Mouse (Mus musculus) CD4-positive, CD25-positive, alpha-beta regulatory T cell, adult 4 months (primary cell): ENCODE measurements around the gene Elp5. TPM values are rescaled to one million over a fixed set of nuclear protein-coding genes. Genes with fewer than 3 reads are reported as not detected.
"Not testable (repeated sequence)": the region's sequence is repeated elsewhere in the genome, so short reads cannot be mapped to it uniquely, and the experiment has no call there.

Experiments used
- ATAC-seq: one replicate; pipeline ENCODE4 v1.8.0; 2017
- polyA plus RNA-seq, 2 experiments: library from polyadenylated mRNA; unstranded; fragments of 100-300 nt; shearing (Covaris generic); gene quantifications; one replicate each; pipeline ENCODE4 v1.2.1; 2017

The Elp5 gene
- polyA plus RNA-seq, 2 experiments from 2014 or later: 69.7 to 79.3 TPM

DNA sequence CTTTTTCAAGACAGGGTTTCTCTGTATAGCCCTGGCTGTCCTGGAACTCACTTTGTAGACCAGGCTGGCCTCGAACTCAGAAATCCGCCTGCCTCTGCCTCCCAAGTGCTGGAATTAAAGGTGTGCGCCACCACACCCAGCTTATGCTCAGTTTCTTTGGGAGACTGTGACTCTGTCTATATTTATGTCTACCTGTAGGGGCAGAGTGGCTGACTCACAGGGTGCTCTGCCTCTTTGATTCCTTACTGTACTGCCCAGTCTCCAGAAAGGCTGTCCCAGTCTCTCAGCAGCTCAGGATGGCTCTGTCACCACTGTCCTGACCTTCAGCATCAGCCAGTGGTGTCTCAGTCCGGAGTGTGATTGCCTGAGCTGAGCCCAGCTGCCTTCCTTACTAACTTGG lies 26.7 kb downstream of the Elp5 start:
- ATAC-seq: not testable (repeated sequence)

GRCm38 (mm10) chr11:69953267-69953915 lies 28.9 kb downstream of the Elp5 start:
- ATAC-seq: no peak

GRCm38 (mm10) chr11:69952274-69952673 lies 30.0 kb downstream of the Elp5 start:
- no peak for ATAC-seq

DNA sequence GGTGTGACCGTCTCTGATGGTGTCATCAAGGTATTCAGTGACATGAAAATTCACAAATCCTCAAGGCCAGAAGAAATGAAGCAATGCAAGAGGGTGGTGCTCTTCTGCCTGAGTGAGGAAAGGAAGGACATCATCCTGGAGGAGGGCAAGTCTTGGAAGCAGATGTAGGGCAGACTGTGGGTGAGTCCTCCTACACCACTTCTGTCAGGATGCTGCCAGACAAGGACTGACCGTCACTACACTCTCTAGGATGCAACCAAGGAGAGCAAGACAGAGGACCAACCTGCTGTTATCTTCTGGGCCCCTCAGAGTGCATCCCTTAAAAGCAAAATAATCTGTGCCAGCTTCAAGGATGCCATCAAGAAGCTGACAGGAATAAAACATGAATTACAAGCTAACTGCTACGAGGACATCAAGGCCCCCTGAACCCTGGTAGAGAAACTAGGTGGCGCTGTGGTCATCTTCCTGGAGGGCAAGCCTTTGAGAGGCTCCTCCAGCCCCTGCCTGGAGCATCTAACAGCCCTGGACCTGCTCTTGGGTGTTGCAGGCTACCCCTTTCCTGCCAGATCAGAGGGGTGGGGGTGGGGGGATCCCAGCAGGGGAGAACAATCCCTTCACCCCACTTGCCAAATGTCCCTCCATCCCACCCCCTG lies 31.4 kb downstream of the Elp5 start:
- ATAC-seq: no peak

- ATAC-seq: peak; percentile 75
Measured at GRCm38 (mm10) chr11:69948763-69949150, 33.6 kb downstream of the Elp5 start.

- ATAC-seq: peak; percentile 87
Measured at GRCm38 (mm10) chr11:69948066-69948762, 34.1 kb downstream of the Elp5 start, which contains the start of gene Slc2a4. Gene Slc2a4, minus strand, starts transcription at chr11:69948188.

GRCm38 (mm10) chr11:69947337-69948065 lies 34.8 kb downstream of the Elp5 start:
- no peak for ATAC-seq

GRCm38 (mm10) chr11:69945997-69946891 lies 36.1 kb downstream of the Elp5 start:
- no peak for ATAC-seq

GRCm38 (mm10) chr11:69945216-69945615 lies 37.1 kb downstream of the Elp5 start:
- ATAC-seq: no peak

DNA sequence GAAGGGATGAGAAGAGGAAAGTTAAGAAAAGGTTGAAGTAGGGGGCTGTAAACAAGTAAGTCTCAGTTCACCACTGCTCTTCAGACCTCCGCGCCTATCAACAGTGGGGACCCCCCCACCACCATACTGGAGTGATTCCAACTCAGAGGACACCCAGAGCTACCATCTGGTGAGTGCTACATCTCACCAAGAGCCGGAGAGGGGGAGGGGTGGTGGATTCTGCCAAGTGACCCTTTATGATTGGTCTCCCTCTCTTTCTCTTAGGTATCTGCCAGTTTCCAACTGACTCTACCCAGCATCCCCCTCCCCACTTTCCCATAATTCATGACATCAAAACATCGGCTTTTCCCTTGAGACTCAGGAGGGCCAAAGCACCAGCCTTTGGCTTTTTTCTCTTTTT lies 41.4 kb downstream of the Elp5 start:
- no peak for ATAC-seq

DNA sequence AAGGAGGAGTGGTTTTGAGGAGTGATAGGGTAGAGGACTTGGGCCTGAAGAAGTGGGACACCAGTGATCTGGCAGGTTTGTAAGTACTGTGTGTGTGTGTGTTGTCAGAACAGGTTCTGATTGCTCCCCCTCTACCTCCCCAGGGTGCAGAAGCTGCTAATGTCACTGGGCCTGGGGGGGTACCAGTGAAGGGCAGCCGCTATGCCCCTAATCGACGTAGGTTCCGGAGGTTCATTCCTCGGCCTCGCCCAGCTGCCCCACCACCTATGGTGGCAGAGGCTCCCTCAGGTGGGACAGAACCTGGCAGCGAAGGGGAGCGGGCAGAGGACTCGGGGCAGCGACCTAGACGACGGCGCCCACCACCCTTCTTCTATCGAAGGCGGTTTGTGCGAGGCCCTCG lies 42.6 kb downstream of the Elp5 start:
- ATAC-seq: no peak

- ATAC-seq: no peak
Measured at GRCm38 (mm10) chr11:69939181-69939580, 43.1 kb downstream of the Elp5 start.

GRCm38 (mm10) chr11:69938401-69938979 lies 43.8 kb downstream of the Elp5 start:
- no peak for ATAC-seq

DNA sequence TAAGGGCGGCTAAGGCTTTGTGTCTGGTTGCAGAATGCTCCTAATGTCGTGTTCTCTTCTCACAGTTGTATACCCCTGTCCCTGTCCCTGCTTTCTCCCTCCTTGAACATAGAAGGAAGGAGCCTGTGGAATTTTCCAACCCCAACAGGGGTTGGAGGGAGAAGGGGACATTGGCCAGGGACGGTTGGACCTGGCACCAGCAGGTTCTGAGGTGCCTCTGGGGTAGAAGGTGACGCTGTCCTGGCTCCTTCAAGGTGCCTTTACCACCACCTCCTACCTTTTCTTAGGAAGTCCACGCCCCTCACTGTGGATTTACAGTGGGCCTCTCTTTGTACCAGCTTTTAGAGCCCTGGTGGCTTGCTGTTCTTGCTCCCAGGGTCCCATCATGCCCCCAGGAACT lies 44.5 kb downstream of the Elp5 start:
- ATAC-seq: no peak

- ATAC-seq: no peak
Measured at GRCm38 (mm10) chr11:69937385-69937784, 44.9 kb downstream of the Elp5 start.

DNA sequence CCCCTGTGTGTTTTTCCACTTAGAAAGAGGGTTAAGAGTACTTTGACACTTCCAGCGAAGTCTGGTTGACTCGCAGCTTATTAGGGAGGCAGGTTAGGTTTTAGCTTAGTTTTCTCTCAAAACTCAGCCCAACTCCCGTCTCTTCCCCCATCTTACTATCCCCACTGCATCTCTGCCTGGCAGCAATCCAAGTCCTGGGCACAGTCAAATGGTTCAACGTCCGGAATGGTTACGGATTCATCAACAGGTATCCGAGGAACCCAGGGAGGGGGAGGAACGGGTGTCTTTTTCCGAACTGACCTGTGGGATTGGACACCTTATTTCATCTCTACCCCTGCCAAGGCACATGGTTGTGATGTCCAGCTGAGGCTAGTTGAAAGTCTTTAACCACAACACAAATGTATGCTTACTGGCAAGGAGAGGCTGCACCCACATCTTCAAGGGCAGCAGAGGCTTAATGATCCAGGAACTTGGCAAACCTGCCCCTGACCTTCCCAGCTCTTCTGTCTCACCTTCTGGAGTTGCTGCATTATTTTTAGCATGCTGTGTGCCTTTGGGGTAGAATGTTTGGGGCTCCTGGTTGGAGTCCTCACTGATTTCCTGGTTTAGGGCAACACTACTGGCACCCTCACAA lies 45.5 kb downstream of the Elp5 start:
- ATAC-seq: no peak

DNA sequence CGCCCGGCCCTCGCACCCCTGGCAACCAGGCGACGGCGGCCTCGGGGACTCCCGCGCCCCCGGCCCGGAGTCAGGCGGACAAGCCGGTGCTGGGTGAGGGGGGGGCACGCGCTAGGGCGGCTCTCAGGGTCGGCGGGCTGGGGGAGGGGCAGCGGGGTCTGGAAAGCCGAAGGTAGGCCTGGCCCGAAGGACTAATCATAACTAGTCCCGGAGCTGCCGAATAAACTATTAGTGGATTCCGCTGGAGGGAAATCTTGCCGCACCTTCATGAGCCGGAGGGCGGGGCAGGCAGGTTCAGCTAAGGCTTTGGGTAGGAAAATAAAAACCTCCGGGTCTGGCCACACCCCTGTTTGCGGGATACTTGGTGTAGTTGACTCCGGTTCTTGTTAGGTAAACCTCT lies 46.2 kb downstream of the Elp5 start:
- no peak for ATAC-seq

DNA sequence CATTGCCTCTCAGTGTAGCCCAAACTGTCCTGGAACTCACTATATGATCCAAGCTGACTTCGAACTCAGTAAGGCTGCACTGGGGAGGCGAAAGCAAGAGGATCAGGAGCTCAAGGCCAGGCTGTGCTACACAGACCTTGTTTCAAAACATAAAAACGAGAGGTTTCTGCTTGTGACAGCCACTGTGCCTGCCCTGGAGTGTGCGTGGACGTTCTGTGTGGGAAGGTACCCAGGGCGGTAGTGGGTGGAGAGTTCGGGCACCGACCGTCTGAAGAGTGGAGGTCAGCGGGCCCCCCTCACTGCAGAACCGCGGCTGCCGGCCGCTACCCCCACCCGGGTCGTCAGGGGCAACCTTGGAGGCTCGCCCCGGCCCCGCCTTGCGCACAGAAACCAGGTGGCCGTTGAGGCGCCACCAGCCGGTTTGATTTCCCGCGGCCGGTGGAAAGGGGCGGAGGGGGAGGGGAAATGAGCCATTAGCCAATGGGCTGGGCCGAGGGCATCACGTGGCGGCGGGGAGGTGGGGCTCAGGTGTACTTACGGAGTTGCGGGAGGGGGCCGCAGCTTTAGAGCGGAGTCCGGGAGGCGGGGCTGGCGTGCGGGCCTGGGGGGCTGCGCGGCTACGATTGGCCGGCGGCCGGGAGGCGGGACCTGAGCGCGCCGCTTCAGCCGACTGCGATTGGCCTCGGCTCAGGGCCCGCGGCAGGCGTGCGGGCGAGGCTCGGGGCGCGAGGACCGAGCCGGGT lies 47.0 kb downstream of the Elp5 start, which contains the start of gene Ybx2:
Gene Ybx2, plus strand, starts transcription at position 660 of the 743 bp plus-strand sequence.
- ATAC-seq: peak; percentile 83

GRCm38 (mm10) chr11:69934681-69935080 lies 47.6 kb downstream of the Elp5 start:
- ATAC-seq: no peak

DNA sequence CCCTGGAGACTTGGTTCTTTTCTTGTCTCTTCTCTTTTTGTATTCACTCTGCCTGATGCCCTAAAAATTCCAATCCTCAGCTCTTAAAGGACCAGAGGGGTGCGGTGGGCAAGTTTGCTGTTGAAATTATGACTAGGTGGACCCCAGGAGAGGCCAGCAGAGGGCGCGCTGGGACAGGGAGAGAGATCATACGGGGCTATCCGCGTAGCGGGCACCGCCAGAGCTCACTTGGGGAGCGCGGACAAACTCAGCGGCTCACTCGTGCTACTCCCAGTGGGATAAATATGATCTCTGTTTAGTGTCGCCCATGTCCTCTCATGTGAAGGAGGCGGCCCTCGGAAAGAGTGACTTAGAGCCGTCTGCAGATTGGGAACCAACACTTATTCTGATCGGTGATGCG lies 48.1 kb downstream of the Elp5 start:
- ATAC-seq: peak; percentile 75
